Mouse (Mus musculus) cortical plate, adult 2 months (tissue): ENCODE measurements around the gene Gm11541.

Experiments used
- CTCF ChIP-seq: fragments of 200-500 bp; IDR thresholded peaks from 2 replicates; pipeline ENCODE4 v1.5.1; 2011; ENCODE audit warnings: mild to moderate bottlenecking, control low read depth, low read length; ENCODE audit not compliant: insufficient read depth; ENCODE audit errors: extremely low read depth
- POLR2A ChIP-seq: fragments of 200-500 bp; IDR thresholded peaks from 2 replicates; pipeline ENCODE4 v1.6.1; 2011; ENCODE audit warnings: mild to moderate bottlenecking, low read length, control low read depth; ENCODE audit not compliant: insufficient read depth; ENCODE audit errors: extremely low read depth

DNA sequence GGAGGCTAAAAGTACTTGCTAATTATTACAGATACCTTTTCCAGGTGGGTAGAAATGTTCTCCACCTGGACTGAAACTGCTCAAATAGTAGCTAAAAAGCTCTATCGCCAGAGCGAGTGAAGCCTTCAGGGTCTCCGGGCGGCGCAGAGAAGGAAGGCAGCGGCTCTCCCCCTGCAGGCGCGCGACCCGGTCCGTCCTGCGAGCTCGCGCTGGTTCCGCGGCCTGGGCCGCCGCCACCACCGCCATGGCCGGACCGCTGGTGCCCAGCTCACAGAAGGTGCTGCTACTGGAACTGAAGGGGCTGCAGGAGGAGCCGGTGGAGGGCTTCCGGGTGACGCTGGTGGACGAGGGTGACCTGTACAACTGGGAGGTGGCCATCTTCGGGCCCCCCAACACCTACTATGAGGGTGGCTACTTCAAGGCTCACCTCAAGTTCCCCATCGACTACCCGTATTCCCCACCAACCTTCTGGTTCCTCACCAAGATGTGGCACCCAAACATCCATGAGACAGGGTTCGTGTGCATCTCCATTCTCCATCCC, 37.5 kb upstream of the Gm11541 start, which contains the start of gene Cdc34b:
- TF ChIP-seq CTCF (no peak), POLR2A (no peak)
